17 mouse cellular contexts compared by ENCODE assay signal in genomic region chr6:103381030-103381429, GRCm38 (mm10).
DNase-seq lines count a peak whose midpoint lies in the region; ATAC-seq and TF ChIP-seq lines count a peak whose summit lies in the region.
"Had no signal": no experiment of that assay in that cellular context is flagged by ENCODE, and none has a peak within 500 bp of the region (broad histone marks: within the 10 kb centered on the region; RNA-seq: fewer than 3 reads in every experiment).

No protein-coding gene starts in this region.

- TF ChIP-seq EP300 in lung, postnatal 0 days (IDR thresholded peaks at IDR 0.05), result no peak

- H3K4me2 ChIP-seq in lung, embryonic 14.5 days, result no peak overlapping the region
- H3K4me2 ChIP-seq in lung, postnatal 0 days (replicated peaks; ENCODE audit: low read depth, low read length), result no peak overlapping the region
- no peak overlapping the region for H3K4me2 ChIP-seq in hindbrain, embryonic 15.5 days
- no peak overlapping the region for H3K4me2 ChIP-seq in neural tube, embryonic 14.5 days (ENCODE audit: low read depth, low read length)
- H3K4me2 ChIP-seq: liver, embryonic 11.5 days had no signal

- H3K4me3 ChIP-seq in lung, embryonic 14.5 days (ENCODE audit: low read depth, low read length), result no peak overlapping the region
- H3K4me3 ChIP-seq in lung, postnatal 0 days (ENCODE audit: low read depth, low read length), result no peak overlapping the region
- H3K4me3 ChIP-seq in embryonic fibroblast, embryonic 13.5 days (ENCODE audit: insufficient read depth, low read length), result no peak overlapping the region
- no peak overlapping the region for H3K4me3 ChIP-seq in hindbrain, embryonic 15.5 days
- H3K4me3 ChIP-seq in neural tube, embryonic 14.5 days (ENCODE audit: low read depth, low read length), result no peak overlapping the region
- H3K4me3 ChIP-seq in limb, embryonic 10.5 days, result no peak overlapping the region
- H3K4me3 ChIP-seq: megakaryocyte, embryonic 14.5 days had no signal

- H3K27me3 ChIP-seq in lung, embryonic 14.5 days (ENCODE audit: insufficient read depth, low read length), result no peaks in the 10 kb centered on the region
- no peaks in the 10 kb centered on the region for H3K27me3 ChIP-seq in lung, postnatal 0 days (replicated peaks; ENCODE audit: insufficient read depth, low read length)
- H3K27me3 ChIP-seq in hindbrain, embryonic 15.5 days, result no peaks in the 10 kb centered on the region
- no peaks in the 10 kb centered on the region for H3K27me3 ChIP-seq in neural tube, embryonic 14.5 days (ENCODE audit: control insufficient read depth, insufficient read depth, low read length)
- no peaks in the 10 kb centered on the region for H3K27me3 ChIP-seq in limb, embryonic 10.5 days (ENCODE audit: low read depth, poor library complexity, severe bottlenecking)
- H3K27me3 ChIP-seq: megakaryocyte, embryonic 14.5 days had no signal

- 20% methylated on average over 1 of the region's 1 CpGs for WGBS in lung, embryonic 14.5 days
- WGBS in lung, postnatal 0 days, result 54% methylated on average over 1 of the region's 1 CpGs
- WGBS in hindbrain, embryonic 15.5 days, result 17% methylated on average over 1 of the region's 1 CpGs
- WGBS in neural tube, embryonic 14.5 days, result 13% methylated on average over 1 of the region's 1 CpGs
- 87% methylated on average over 1 of the region's 1 CpGs for WGBS in limb, embryonic 10.5 days

- H3K9me3 ChIP-seq in lung, embryonic 14.5 days (ENCODE audit: low read depth, low read length), result no peaks in the 10 kb centered on the region
- no peaks in the 10 kb centered on the region for H3K9me3 ChIP-seq in lung, postnatal 0 days (ENCODE audit: low read length)
- no peaks in the 10 kb centered on the region for H3K9me3 ChIP-seq in hindbrain, embryonic 15.5 days
- no peaks in the 10 kb centered on the region for H3K9me3 ChIP-seq in neural tube, embryonic 14.5 days (ENCODE audit: control insufficient read depth, low read length)
- no peaks in the 10 kb centered on the region for H3K9me3 ChIP-seq in limb, embryonic 10.5 days (replicated peaks)
- H3K9me3 ChIP-seq: megakaryocyte, embryonic 14.5 days had no signal

- no peak for ATAC-seq in lung, embryonic 14.5 days (ENCODE audit: insufficient read depth)
- no peak for ATAC-seq in lung, postnatal 0 days
- ATAC-seq in hindbrain, embryonic 15.5 days (ENCODE audit: low FRiP score, low read depth), result peak; percentile 65; the same call in 1 of the 2 replicates
- ATAC-seq in neural tube, embryonic 14.5 days (ENCODE audit: low read depth), result 0 out of 2 replicates have a peak, but pooled peaks have one; percentile 28

- TF ChIP-seq POLR2A in embryonic fibroblast, embryonic 13.5 days (IDR thresholded peaks at IDR 0.05; ENCODE audit: low read depth, low read length), result no peak

- H3K27ac ChIP-seq in lung, embryonic 14.5 days (ENCODE audit: low read depth), result no peak overlapping the region
- H3K27ac ChIP-seq in lung, postnatal 0 days (ENCODE audit: low read length), result no peak overlapping the region
- peak overlapping the region; percentile 66 for H3K27ac ChIP-seq in embryonic fibroblast, embryonic 13.5 days (ENCODE audit: insufficient read depth, low read length)
- H3K27ac ChIP-seq in hindbrain, embryonic 15.5 days (replicated peaks), result peak overlapping the region; percentile 60
- no peak overlapping the region; the same call in 1 of the 2 replicates for H3K27ac ChIP-seq in neural tube, embryonic 14.5 days (ENCODE audit: low read depth, low read length)
- no peak overlapping the region for H3K27ac ChIP-seq in limb, embryonic 10.5 days

- H3K36me3 ChIP-seq in lung, embryonic 14.5 days (ENCODE audit: insufficient read depth), result no peaks in the 10 kb centered on the region
- no peaks in the 10 kb centered on the region for H3K36me3 ChIP-seq in lung, postnatal 0 days (ENCODE audit: insufficient read depth, low read length)
- H3K36me3 ChIP-seq in hindbrain, embryonic 15.5 days, result no peaks in the 10 kb centered on the region
- H3K36me3 ChIP-seq in neural tube, embryonic 14.5 days (ENCODE audit: control insufficient read depth, insufficient read depth, low read length), result no peaks in the 10 kb centered on the region
- no peaks in the 10 kb centered on the region for H3K36me3 ChIP-seq in limb, embryonic 10.5 days
- H3K36me3 ChIP-seq: G1E had no signal

- DNase-seq in lung, embryonic 14.5 days, result peak; percentile 50
- DNase-seq in lung, postnatal 0 days (ENCODE audit: low spot score), result no peak
- DNase-seq in left cerebral cortex, adult 11 months (ENCODE audit: low spot score), result no peak
- no peak for DNase-seq in kidney, postnatal 10 days
- DNase-seq in limb, embryonic 10.5 days (ENCODE audit: low spot score), result no peak
- DNase-seq: adrenal gland, postnatal 25 days; cerebellum, postnatal 25 days; gastrocnemius, postnatal 10 days; heart, postnatal 10 days; right cerebral cortex, adult 18-20 months; thymus, postnatal 14 days had no signal

- no peak overlapping the region for H3K9ac ChIP-seq in lung, embryonic 14.5 days
- no peak overlapping the region for H3K9ac ChIP-seq in lung, postnatal 0 days (replicated peaks; ENCODE audit: low read depth)
- H3K9ac ChIP-seq in hindbrain, embryonic 15.5 days, result no peak overlapping the region
- no peak overlapping the region for H3K9ac ChIP-seq in neural tube, embryonic 14.5 days (replicated peaks; ENCODE audit: low read depth, low read length)

- no peaks in the 10 kb centered on the region for H3K4me1 ChIP-seq in lung, embryonic 14.5 days (ENCODE audit: insufficient read depth)
- H3K4me1 ChIP-seq in lung, postnatal 0 days (ENCODE audit: insufficient read depth, low read depth, low read length), result no peaks in the 10 kb centered on the region
- H3K4me1 ChIP-seq in embryonic fibroblast, embryonic 13.5 days (ENCODE audit: control insufficient read depth, insufficient read depth, low read length), result peaks cover 5% of the 10 kb centered on the region
- H3K4me1 ChIP-seq in hindbrain, embryonic 15.5 days (replicated peaks), result peaks cover 14% of the 10 kb centered on the region; the same call in 1 of the 2 replicates
- peaks cover 4% of the 10 kb centered on the region; the same call in 1 of the 2 replicates for H3K4me1 ChIP-seq in neural tube, embryonic 14.5 days (ENCODE audit: control insufficient read depth, insufficient read depth, low read length)
- H3K4me1 ChIP-seq in limb, embryonic 10.5 days, result no peaks in the 10 kb centered on the region

- TF ChIP-seq CTCF in lung, embryonic 14.5 days (IDR thresholded peaks at IDR 0.05; ENCODE audit: low read depth), result no peak
- no peak for TF ChIP-seq CTCF in lung, postnatal 0 days (IDR thresholded peaks at IDR 0.05)
- TF ChIP-seq CTCF in embryonic fibroblast, embryonic 13.5 days (IDR thresholded peaks at IDR 0.05; ENCODE audit: borderline replicate concordance, insufficient read depth, low read length), result no peak

Comparison
In these comparisons a context has a peak if more than half of its experiments do, and no peak if none do; other contexts are left out.
1. ATAC-seq: peak in hindbrain, embryonic 15.5 days (single experiment) and neural tube, embryonic 14.5 days (single experiment); none in lung, embryonic 14.5 days (single experiment) and lung, postnatal 0 days (single experiment).
2. H3K27ac ChIP-seq: peak in embryonic fibroblast, embryonic 13.5 days (single experiment) and hindbrain, embryonic 15.5 days (single experiment); none in lung, embryonic 14.5 days (single experiment), lung, postnatal 0 days (single experiment), neural tube, embryonic 14.5 days (single experiment) and limb, embryonic 10.5 days (single experiment).